Mouse (Mus musculus) adrenal gland, adult 8-10 months (tissue): ENCODE data around the gene Slc24a2. TPM values are rescaled to one million over a fixed set of nuclear protein-coding genes. Genes with fewer than 3 reads are reported as not detected.
A peak's percentile ranks its signal among the peaks of the same experiment; 100 is the strongest.

ENCODE experiments used
- DNase-seq: peaks from one replicate; pipeline ENCODE4 v3.0.0; 2022
- total RNA-seq, 4 experiments: library from RNA; stranded (reverse); gene quantifications; 2 replicates each; pipeline ENCODE4 v1.2.4; 2022

Slc24a2 gene
- 10 to 100 TPM; 21.3 to 39.7 (median 28.3) TPM for total RNA-seq

GRCm38 (mm10) chr4:87229960-87230551 lies at the start of gene Slc24a2:
Gene Slc24a2 (minus strand): TSS chr4:87230477.
- peak; percentile 19 for DNase-seq

- DNase-seq, result no peak
Measured at GRCm38 (mm10) chr4:87274825-87275224, 44.5 kb upstream of the Slc24a2 start.

- no peak for DNase-seq
Measured at GRCm38 (mm10) chr4:87274276-87274675, 44.0 kb upstream of the Slc24a2 start.

- DNase-seq, result no peak
Measured at GRCm38 (mm10) chr4:87273476-87273875, 43.2 kb upstream of the Slc24a2 start.

- no peak for DNase-seq
Measured at GRCm38 (mm10) chr4:87229224-87229959, 885 bp downstream of the Slc24a2 start.

GRCm38 (mm10) chr4:87221586-87221985 lies 8.7 kb downstream of the Slc24a2 start:
- DNase-seq, result peak; percentile 11

DNA sequence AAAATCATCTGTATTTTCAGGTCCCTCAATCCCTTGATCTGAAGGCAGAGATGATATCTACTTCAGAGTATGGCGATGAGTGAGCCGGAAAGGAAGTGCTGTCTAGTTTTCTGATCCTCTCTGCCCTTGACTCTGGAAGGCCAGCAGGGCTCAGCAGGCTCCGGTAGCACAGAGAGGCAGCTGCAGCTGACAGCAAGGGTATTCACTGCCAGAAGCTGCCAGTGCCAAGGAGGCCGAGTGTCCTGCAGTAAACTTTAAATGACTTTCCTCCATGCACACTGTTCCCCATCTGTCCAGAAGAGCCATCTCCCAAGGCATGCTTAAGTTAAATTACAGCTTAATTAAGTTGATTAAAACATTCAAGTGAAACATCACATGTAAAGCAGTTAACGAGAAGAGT lies 12.1 kb downstream of the Slc24a2 start:
- no peak for DNase-seq

- no peak for DNase-seq
Measured at GRCm38 (mm10) chr4:87211344-87211978, 18.8 kb downstream of the Slc24a2 start.

DNA sequence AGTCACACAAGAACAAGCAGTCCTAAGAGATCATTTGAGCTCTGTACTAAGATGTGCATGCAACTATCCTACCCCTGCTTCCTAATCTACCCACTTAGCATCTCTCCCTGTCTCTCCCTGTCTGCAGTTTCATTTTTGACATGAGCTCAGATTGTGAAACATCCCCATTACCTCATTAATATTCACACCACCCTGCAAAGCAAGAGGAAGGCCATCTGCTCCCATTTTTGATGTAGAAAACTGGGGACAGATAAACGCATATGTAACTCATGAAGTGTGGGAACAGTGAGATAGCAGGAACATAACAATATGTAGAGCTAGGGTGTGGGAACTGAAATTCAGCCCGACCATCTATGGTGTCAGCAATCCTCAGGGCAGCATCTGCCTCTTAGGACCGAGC lies 19.7 kb downstream of the Slc24a2 start:
- no peak for DNase-seq

DNA sequence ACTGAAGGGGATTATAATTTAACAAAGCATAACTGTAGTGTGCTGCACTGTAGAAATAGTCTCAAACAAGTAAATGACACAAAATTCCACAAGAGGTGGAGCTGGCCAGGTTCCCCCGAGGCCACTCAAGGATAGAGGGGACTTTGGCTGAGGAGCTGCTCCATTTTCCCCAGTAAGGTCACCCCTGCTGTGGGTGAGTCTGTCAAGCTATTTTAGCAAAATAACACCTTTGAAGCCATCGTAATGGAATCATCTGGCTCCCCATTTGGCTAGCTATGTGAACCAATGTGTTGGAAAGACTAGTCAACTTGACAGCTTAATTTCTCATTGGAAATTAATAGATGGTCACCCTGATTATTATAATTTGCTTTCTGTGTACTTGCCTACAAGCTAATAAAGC lies 28.2 kb downstream of the Slc24a2 start:
- DNase-seq, result no peak

GRCm38 (mm10) chr4:87201229-87201628 lies 29.0 kb downstream of the Slc24a2 start:
- no peak for DNase-seq

DNA sequence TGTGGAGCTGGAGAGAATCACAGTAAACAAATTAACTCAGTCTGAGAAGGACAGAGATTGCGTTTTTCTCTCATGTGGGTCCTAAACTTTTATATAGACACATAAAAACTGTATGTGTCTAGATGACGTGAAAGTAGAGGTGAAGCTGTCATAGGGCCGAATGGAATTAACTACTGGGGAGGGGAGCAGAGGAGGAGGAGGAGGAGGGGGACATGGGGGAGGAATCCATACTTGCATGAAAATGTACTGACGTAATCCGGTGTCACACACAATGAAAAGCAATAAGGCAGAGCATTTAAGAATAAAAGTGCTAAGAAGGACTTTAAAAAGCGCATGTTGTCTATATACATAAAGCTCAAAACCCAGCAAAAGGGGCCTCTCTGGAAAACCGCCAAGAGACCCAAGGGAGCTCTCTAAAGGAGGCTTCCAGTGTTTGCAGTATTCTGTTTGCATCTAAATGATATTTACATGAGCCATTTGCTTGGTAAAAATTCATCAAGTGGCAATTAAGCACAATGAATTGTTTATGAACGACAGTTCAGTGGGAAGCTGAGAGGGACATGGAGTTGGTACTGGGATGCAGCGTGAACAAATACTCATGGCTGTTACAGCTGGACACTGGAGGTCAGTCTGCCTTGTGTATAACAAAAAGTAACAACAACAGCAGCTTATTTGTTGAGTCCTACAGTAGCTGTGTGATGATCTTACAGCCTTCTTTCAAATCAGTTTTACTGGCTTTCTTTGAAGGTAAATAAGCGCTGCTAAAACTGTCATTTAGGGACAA lies 45.9 kb downstream of the Slc24a2 start:
- DNase-seq, result no peak

GRCm38 (mm10) chr4:87177116-87177515 lies 53.2 kb downstream of the Slc24a2 start:
- DNase-seq, result no peak

- DNase-seq, result no peak
Measured at GRCm38 (mm10) chr4:87163945-87164344, 66.3 kb downstream of the Slc24a2 start.

DNA sequence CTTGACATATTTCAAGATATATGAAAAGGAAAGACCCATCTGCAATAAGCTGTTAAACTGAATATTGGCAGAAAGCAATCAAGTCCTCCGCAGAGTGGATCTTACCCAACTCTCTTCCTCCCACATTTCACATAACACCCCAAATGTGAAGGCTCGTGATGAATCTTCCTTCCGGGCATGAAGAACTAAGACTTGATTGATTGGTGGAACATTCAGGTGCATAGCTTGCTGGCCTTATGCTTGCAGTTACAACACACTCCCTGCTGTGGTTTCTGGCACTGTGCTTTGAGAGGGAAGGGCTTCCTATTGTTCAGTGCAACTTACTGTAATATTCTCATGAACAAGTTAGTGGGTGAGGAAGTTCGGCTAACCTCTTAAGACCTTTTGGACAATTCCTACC lies 72.2 kb downstream of the Slc24a2 start:
- no peak for DNase-seq

GRCm38 (mm10) chr4:87151990-87152389 lies 78.3 kb downstream of the Slc24a2 start:
- DNase-seq, result no peak

DNA sequence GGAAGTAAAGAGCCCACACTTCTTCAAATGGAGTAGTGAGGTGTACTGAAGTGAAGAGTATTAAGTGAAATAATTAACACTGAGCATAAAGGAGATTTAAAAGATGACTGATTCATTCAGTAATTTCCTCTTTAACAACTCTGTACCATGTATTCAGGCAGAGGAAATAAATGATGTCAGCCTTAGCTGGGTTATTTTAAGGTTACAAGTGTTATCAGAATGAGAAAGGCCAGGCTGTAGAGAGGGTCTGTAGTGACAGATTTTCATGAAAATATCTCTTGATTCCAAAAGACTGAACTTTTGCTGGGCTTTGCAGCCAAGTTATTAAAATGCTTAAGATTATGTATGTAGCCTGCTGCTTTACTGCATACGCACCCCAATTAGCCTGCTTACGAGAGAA lies 80.7 kb downstream of the Slc24a2 start:
- DNase-seq, result no peak

GRCm38 (mm10) chr4:87141590-87142365 lies 88.5 kb downstream of the Slc24a2 start:
- no peak for DNase-seq

DNA sequence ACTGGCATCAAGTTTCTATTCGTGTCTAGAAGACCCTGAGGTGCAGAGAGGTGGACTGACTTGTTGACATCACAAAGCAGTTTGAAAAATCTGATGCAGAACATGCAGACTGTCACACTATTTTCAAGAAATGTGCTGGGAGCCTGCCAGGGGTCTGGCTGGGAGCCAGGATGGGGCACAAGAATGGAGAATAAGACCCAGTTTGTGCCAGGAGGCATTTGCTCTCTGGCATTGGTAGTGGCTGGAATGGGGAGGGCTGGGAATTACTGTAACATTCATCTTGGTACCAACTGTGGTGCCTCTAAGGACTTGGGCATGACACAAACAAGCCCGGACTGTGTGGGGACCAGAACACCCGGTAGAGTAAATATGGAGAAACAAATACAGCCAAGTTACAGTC lies 89.4 kb downstream of the Slc24a2 start:
- DNase-seq, result no peak

DNA sequence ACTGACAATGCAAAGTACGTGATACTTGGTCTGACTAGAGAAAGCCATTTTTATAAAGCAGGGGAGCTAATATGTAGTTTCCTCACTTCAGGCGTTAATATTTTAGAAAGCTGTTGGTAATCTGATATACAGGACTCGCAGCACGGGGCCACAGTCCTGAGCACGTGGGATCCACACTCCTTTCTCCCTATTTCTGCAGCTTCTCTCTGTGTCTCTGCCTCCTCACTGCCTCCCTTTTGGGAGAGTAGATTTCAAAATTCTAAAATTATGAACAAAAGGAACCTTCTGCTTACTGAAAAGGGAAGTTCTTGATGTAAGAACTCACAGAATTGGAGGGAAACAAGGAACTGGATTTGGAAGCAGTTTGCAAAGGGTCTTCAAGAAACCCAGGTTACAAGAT lies 97.8 kb downstream of the Slc24a2 start:
- no peak for DNase-seq

DNA sequence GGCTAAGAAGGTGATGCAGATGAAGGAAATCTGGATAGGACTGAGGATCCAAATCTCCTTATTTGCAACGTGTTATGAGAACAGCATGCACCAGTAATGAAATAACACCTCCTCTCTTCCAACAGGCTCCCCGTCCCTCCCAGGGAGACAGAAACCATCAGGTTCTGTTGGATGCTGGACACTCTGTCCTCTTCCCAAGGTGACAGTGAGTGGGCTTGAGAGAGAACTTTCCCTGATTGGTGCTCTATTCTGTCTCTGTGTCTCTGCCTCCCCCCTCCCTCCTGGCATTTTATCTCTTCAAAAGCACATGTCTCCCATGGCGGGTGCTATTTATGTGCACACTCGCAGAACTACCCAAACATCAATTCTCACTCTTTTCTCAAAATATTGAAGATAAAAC lies 103.5 kb downstream of the Slc24a2 start:
- DNase-seq, result no peak

DNA sequence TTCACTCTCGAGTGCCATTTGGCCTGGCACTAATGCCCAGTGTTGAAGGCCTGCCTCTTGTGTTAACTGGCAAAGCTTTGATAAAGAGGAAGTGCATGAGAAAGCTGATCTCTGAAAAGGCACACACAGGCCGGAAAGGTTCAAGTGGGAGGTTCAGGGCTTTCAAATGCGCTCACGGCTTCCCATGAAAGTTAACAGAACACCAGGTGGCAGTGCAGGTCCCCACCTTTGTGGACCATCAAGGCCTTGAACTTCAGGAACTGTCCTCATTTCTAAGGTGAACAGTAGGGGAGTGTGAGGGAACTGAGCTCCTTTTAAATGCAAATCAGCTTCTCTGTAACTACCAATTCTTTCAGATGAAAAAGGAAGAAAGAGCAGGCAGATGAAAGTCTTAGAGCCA lies 110.5 kb downstream of the Slc24a2 start:
- no peak for DNase-seq
